Comparison of ENCODE assay signal across 38 mouse cellular contexts in the genomic region with DNA sequence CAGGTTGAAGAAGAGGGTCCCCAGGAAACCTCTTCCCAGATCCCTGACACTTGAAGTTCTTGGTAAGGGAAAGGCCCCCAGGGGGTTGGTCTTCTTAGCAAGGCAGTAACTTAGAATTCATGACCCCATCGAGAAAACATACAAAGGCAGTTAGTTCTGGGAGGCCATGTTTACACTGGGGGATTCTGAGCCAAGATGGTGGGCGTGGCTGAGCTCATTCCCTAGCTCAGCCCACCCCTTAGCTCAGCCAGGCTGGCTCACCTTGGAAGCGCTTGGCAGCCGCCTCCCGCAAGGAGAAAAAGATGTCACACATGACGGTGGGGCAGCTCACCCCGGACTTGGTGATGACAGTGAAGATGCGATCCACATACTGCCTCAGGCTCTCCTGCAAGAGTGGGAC. TPM values are rescaled to one million over a fixed set of nuclear protein-coding genes. Genes with fewer than 3 reads are reported as not detected.
"Had no signal": no experiment of that assay in that cellular context is flagged by ENCODE, and none has a peak within 500 bp of the region (broad histone marks: within the 10 kb centered on the region; RNA-seq: fewer than 3 reads in every experiment).

No protein-coding gene starts in this region.

- H3K4me3 ChIP-seq: forebrain, embryonic 15.5 days; heart, adult 2 months; heart, embryonic 13.5 days; heart, embryonic 15.5 days; hindbrain, embryonic 13.5 days; hindbrain, embryonic 15.5 days; kidney, embryonic 15.5 days had no signal

- H3K27ac ChIP-seq: forebrain, embryonic 15.5 days; heart, adult 2 months; heart, embryonic 13.5 days; heart, embryonic 15.5 days; hindbrain, embryonic 13.5 days; hindbrain, embryonic 15.5 days; hindbrain, postnatal 0 days; kidney, embryonic 15.5 days; kidney, postnatal 0 days had no signal

- H3K27me3 ChIP-seq: forebrain, embryonic 15.5 days; heart, embryonic 13.5 days; heart, embryonic 15.5 days; hindbrain, embryonic 13.5 days; hindbrain, embryonic 15.5 days; kidney, embryonic 15.5 days had no signal

- H3K4me2 ChIP-seq: forebrain, embryonic 15.5 days; heart, embryonic 11.5 days; heart, embryonic 13.5 days; heart, embryonic 15.5 days; hindbrain, embryonic 13.5 days; hindbrain, embryonic 15.5 days; kidney, embryonic 15.5 days had no signal

- DNase-seq: forebrain, postnatal 0 days; gastrocnemius, postnatal 14 days; gastrocnemius, postnatal 36 days; heart, adult 11 months; heart, adult 2 months; heart, postnatal 14 days; heart, postnatal 36 days; kidney, adult 11 months; kidney, adult 2 months; kidney, adult 9 months; kidney, postnatal 14 days; kidney, postnatal 36 days; layer of hippocampus, adult 9-11 months; layer of hippocampus, postnatal 36 days; left cerebral cortex, postnatal 4 days had no signal

- H3K4me1 ChIP-seq: forebrain, embryonic 15.5 days; heart, embryonic 15.5 days; hindbrain, embryonic 13.5 days; hindbrain, embryonic 15.5 days; kidney, embryonic 15.5 days had no signal

- ATAC-seq: forebrain, embryonic 15.5 days; forebrain, postnatal 0 days; hindbrain, postnatal 0 days; intestine, embryonic 16.5 days had no signal

- H3K9me3 ChIP-seq: forebrain, embryonic 15.5 days; heart, embryonic 15.5 days; hindbrain, embryonic 13.5 days; hindbrain, embryonic 15.5 days; kidney, embryonic 15.5 days had no signal

- H3K9ac ChIP-seq: forebrain, embryonic 15.5 days; forebrain, postnatal 0 days; heart, embryonic 13.5 days; heart, embryonic 15.5 days; hindbrain, embryonic 13.5 days; hindbrain, embryonic 15.5 days; kidney, embryonic 15.5 days had no signal

RNA-seq across cellular contexts. Expression of gene 1700029H14Rik, which starts 22.4 kb away (rescaled TPM):
- total RNA-seq: gastrocnemius, adult 18-20 months; gastrocnemius, adult 8-10 months; gastrocnemius, postnatal 14 days; gastrocnemius, postnatal 36 days; heart, adult 2 months; heart, postnatal 14 days; heart, postnatal 36 days; hematopoietic stem cell, adult 5-6 weeks; layer of hippocampus, adult 18-20 months; layer of hippocampus, adult 8-10 months; layer of hippocampus, postnatal 36 days; left cerebral cortex, adult 18-20 months; left cerebral cortex, adult 8-10 months; left cerebral cortex, postnatal 25 days; left cerebral cortex, postnatal 4 days had no signal
- polyA plus RNA-seq: forebrain, embryonic 15.5 days; forebrain, postnatal 0 days; heart, embryonic 11.5 days; heart, embryonic 13.5 days; heart, embryonic 15.5 days; heart, postnatal 0 days; hindbrain, embryonic 11.5 days; hindbrain, embryonic 13.5 days; hindbrain, embryonic 15.5 days; intestine, embryonic 14.5 days; intestine, embryonic 16.5 days; kidney, adult 2 months; kidney, embryonic 15.5 days; kidney, postnatal 0 days; large intestine, adult 2 months; limb, embryonic 11.5 days had no signal
